Comparison of ENCODE assay signal across 8 mouse cellular contexts in the genomic region with DNA sequence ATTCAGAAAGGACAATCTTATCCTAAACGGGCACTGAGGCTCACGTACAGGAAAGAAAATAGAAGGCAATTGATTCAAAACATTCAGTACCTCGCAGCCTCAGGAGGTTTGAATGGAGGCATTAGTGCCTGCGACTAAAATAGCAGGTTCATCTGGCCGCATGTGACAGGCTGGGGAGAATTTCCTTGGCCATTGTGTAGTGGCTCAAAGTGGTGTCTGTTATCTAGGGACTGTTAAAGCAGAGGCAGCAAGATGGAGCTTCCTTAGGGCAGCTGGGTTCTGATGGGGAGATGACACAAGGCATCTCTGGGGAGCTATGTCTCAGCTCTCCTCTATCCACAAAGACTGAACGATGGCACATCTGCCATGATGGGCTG. TPM values are rescaled to one million over a fixed set of nuclear protein-coding genes. Genes with fewer than 3 reads are reported as not detected.
DNase-seq lines count a peak whose midpoint lies in the region; ATAC-seq and TF ChIP-seq lines count a peak whose summit lies in the region.

No protein-coding gene starts in this region.

- H3K36me3 ChIP-seq in heart, embryonic 12.5 days: no peaks in the 10 kb centered on the region
- H3K36me3 ChIP-seq in liver, embryonic 15.5 days (replicated peaks): no peaks in the 10 kb centered on the region

- H3K9ac ChIP-seq in heart, embryonic 12.5 days: no peak overlapping the region
- peak overlapping the region; percentile 1; the same call in 1 of the 2 replicates for H3K9ac ChIP-seq in liver, embryonic 15.5 days

- H3K27ac ChIP-seq in gastrocnemius, adult 2 months: peak overlapping the region; percentile 76
- H3K27ac ChIP-seq in bone marrow macrophage, adult 2 months (ENCODE audit: insufficient read depth, low read depth, low read length): peak overlapping the region; percentile 83
- peak overlapping the region; percentile 59 for H3K27ac ChIP-seq in heart, embryonic 12.5 days (ENCODE audit: poor library complexity, severe bottlenecking)
- peak overlapping the region; percentile 74 for H3K27ac ChIP-seq in liver, embryonic 15.5 days (replicated peaks)

- DNase-seq in gastrocnemius, adult 2 months: no peak
- no peak for DNase-seq in gastrocnemius, adult 8-10 months (ENCODE audit: low spot score in 2 of 2)
- DNase-seq in left cerebral cortex, postnatal 10 days (ENCODE audit: extremely low spot score in 1 of 2, low spot score in 2 of 2): no peak
- DNase-seq in right cerebral cortex, adult 2 months (ENCODE audit: low spot score in 2 of 2): no peak
- DNase-seq in thymus, postnatal 14 days: no peak

- WGBS in heart, embryonic 12.5 days: 18% methylated on average over 6 of the region's 6 CpGs
- 52% methylated on average over 6 of the region's 6 CpGs for WGBS in liver, embryonic 15.5 days (ENCODE audit: insufficient replicate concordance)

- TF ChIP-seq CTCF in gastrocnemius, adult 2 months (IDR thresholded peaks at IDR 0.05): no peak
- no peak for TF ChIP-seq CTCF in bone marrow macrophage, adult 2 months (IDR thresholded peaks at IDR 0.05; ENCODE audit: low read depth, low read length)

- H3K4me1 ChIP-seq in bone marrow macrophage, adult 2 months (ENCODE audit: control insufficient read depth, insufficient read depth, low read length): peaks cover 39% of the 10 kb centered on the region
- peaks cover 39% of the 10 kb centered on the region for H3K4me1 ChIP-seq in heart, embryonic 12.5 days (replicated peaks)
- H3K4me1 ChIP-seq in liver, embryonic 15.5 days (replicated peaks): peaks cover 95% of the 10 kb centered on the region

- H3K4me3 ChIP-seq in gastrocnemius, adult 2 months: no peak overlapping the region
- H3K4me3 ChIP-seq in bone marrow macrophage, adult 2 months (ENCODE audit: insufficient read depth, low read length): no peak overlapping the region
- no peak overlapping the region for H3K4me3 ChIP-seq in heart, embryonic 12.5 days
- no peak overlapping the region for H3K4me3 ChIP-seq in liver, embryonic 15.5 days (replicated peaks)

- no peaks in the 10 kb centered on the region for H3K9me3 ChIP-seq in heart, embryonic 12.5 days (replicated peaks)
- H3K9me3 ChIP-seq in liver, embryonic 15.5 days (replicated peaks): no peaks in the 10 kb centered on the region

- TF ChIP-seq POLR2A in bone marrow macrophage, adult 2 months (IDR thresholded peaks at IDR 0.05; ENCODE audit: borderline replicate concordance, low read depth, low read length): no peak

- ATAC-seq in heart, embryonic 12.5 days (ENCODE audit: insufficient number of reproducible peaks, low FRiP score): no peak
- no peak for ATAC-seq in liver, embryonic 15.5 days (ENCODE audit: insufficient read depth)

- H3K27me3 ChIP-seq in heart, embryonic 12.5 days (replicated peaks): no peaks in the 10 kb centered on the region
- H3K27me3 ChIP-seq in liver, embryonic 15.5 days: no peaks in the 10 kb centered on the region

- H3K4me2 ChIP-seq in heart, embryonic 12.5 days: no peak overlapping the region
- H3K4me2 ChIP-seq in liver, embryonic 15.5 days: no peak overlapping the region

- intact Hi-C loops in gastrocnemius, adult 2 months (cut with DNase I): loop anchor here (2.0 kb wide), 1 partner anchor 32 kb away; no protein-coding TSS in a partner anchor
- intact Hi-C loops in left cerebral cortex, postnatal 10 days (cut with DNase I): no loop called here

RNA-seq across cellular contexts. Expression of gene Cpeb4, which starts 32.9 kb away (rescaled TPM):
- 100 to 1,000 TPM in 1 of 2 experiments, 10 to 100 TPM in 1; 95.0 to 120 TPM for total RNA-seq in gastrocnemius, adult 2 months (2021)
- 100 to 1,000 TPM in 2 of 4 experiments, 10 to 100 TPM in 2; 81.9 to 144 (median 103) TPM for total RNA-seq in gastrocnemius, adult 8-10 months (2022)
- 43.4 and 46.6 TPM in 2 replicates for polyA plus RNA-seq in bone marrow macrophage, adult 2 months (2012; ENCODE audit: insufficient read depth, insufficient read length, missing spikeins)
- 13.6 and 16.0 TPM in 2 replicates for polyA plus RNA-seq in heart, embryonic 12.5 days (2016; fragmentation: Nextera tagmentation; extraction: Ambion mirVana)
- polyA plus RNA-seq in liver, embryonic 15.5 days (2015; fragmentation: Nextera tagmentation; extraction: Ambion mirVana): 19.0 and 19.1 TPM in 2 replicates
- total RNA-seq in left cerebral cortex, postnatal 10 days (2021): 100 to 1,000 TPM; 157 to 163 TPM
